Mouse (Mus musculus) forebrain, embryonic 13.5 days (tissue): ENCODE data around the gene Nav2. TPM values are rescaled to one million over a fixed set of nuclear protein-coding genes. Genes with fewer than 3 reads are reported as not detected.

Experiments used
- ATAC-seq: fragments of 200-750 bp; cut with Nextera tagmentation; 2 replicates; pipeline ENCODE4 v1.8.0; 2017
- H3K27ac ChIP-seq: fragments of 300-500 bp; sonication (generic); 2 replicates; pipeline ENCODE4 v1.5.1; 2015; ENCODE audit warnings: inconsistent platforms, mild to moderate bottlenecking, moderate library complexity
- H3K27me3 ChIP-seq: fragments of 300-500 bp; sonication (generic); 2 replicates; pipeline ENCODE4 v1.6.1; 2015; ENCODE audit warnings: mild to moderate bottlenecking, inconsistent platforms
- H3K36me3 ChIP-seq: fragments of 300-500 bp; sonication (generic); 2 replicates; pipeline ENCODE4 v1.6.1; 2015; ENCODE audit warnings: mild to moderate bottlenecking, inconsistent platforms; ENCODE audit not compliant: poor library complexity, severe bottlenecking
- H3K4me1 ChIP-seq: fragments of 300-500 bp; sonication (generic); 2 replicates; pipeline ENCODE4 v1.6.1; 2015; ENCODE audit warnings: inconsistent platforms
- H3K4me2 ChIP-seq: fragments of 300-500 bp; sonication (generic); 2 replicates; pipeline ENCODE4 v1.6.1; 2015; ENCODE audit warnings: inconsistent platforms, mild to moderate bottlenecking, moderate library complexity
- H3K4me3 ChIP-seq: fragments of 300-500 bp; sonication (generic); 2 replicates; pipeline ENCODE4 v1.5.1; 2015; ENCODE audit warnings: mild to moderate bottlenecking, inconsistent platforms
- H3K9ac ChIP-seq: fragments of 300-500 bp; sonication (generic); 2 replicates; pipeline ENCODE4 v1.6.1; 2015; ENCODE audit warnings: mild to moderate bottlenecking, inconsistent platforms
- H3K9me3 ChIP-seq: fragments of 300-500 bp; sonication (generic); replicated peaks from 2 replicates; pipeline ENCODE4 v1.6.1; 2016; ENCODE audit warnings: inconsistent platforms
- WGBS: fragments of 180-500 bp; shearing (Covaris S2); methylation state at CpG from one replicate; pipeline ENCODE4 v1.1.7; 2015; 5-methylcytosine and 5-hydroxymethylcytosine counted together
- polyA plus RNA-seq: library from polyadenylated mRNA; unstranded; fragments of >200 nt; fragmentation: Nextera tagmentation; extraction: Ambion mirVana; gene quantifications from 2 replicates; pipeline ENCODE4 v1.2.1, GENCODE M21; 2015

Nav2 gene
- polyA plus RNA-seq, 1 experiment from 2014 or later = 11.2 TPM

DNA sequence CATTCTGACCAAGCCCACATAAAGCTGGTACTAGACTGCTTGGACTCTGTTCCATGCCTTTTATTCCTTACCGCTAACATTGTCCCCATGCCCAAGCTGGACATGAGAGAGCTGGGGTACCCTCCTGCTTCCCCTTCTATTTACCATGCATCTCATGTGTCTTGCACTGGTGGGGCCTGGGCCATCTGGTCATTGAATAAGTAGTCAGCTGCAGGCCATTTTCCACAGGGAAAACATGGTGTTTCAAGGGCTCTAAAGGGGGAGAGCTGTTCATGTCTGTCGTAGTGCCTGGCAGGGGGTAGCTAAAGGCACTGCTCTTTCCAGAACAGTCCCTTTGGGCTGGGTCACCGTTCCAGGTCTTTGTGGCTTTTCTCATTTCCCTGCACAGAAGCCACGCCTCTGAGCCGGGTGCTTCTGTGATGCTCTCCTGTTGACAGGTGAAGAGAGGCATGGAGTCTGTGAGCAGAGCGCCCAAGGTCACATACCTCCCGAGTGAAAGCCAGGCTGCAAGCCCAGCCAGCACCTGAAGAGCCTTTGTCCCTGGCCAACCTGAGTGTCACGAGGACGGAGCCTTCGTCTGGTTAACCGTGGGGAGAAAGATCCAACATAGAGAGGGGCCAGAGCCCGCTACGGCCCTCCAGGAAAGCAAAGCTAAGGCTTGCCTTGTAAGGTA, 348.9 kb downstream of the Nav2 start:
- H3K27me3 ChIP-seq = no peaks in the 10 kb centered on the region
- H3K27ac ChIP-seq = no peak overlapping the region
- 81% methylated on average over 13 of the region's 13 CpGs for WGBS
- H3K4me2 ChIP-seq = no peak overlapping the region
- H3K9ac ChIP-seq = no peak overlapping the region
- no peaks in the 10 kb centered on the region for H3K36me3 ChIP-seq
- 0 out of 2 replicates have a peak, but pooled peaks have one; percentile 23 for ATAC-seq
- no peaks in the 10 kb centered on the region for H3K9me3 ChIP-seq
- no peak overlapping the region for H3K4me3 ChIP-seq
- peaks cover 16% of the 10 kb centered on the region for H3K4me1 ChIP-seq

- 91% methylated on average over 6 of the region's 6 CpGs for WGBS
- no peak for ATAC-seq
- peaks cover 18% of the 10 kb centered on the region for H3K4me1 ChIP-seq
- H3K4me2 ChIP-seq = no peak overlapping the region
- H3K36me3 ChIP-seq = no peaks in the 10 kb centered on the region
- no peak overlapping the region for H3K9ac ChIP-seq
- no peak overlapping the region for H3K27ac ChIP-seq
- H3K9me3 ChIP-seq = no peaks in the 10 kb centered on the region
- no peaks in the 10 kb centered on the region for H3K27me3 ChIP-seq
- H3K4me3 ChIP-seq = no peak overlapping the region
These were observed 349.6 kb downstream of the Nav2 start for GRCm38 (mm10) chr7:49258088-49258487.

DNA sequence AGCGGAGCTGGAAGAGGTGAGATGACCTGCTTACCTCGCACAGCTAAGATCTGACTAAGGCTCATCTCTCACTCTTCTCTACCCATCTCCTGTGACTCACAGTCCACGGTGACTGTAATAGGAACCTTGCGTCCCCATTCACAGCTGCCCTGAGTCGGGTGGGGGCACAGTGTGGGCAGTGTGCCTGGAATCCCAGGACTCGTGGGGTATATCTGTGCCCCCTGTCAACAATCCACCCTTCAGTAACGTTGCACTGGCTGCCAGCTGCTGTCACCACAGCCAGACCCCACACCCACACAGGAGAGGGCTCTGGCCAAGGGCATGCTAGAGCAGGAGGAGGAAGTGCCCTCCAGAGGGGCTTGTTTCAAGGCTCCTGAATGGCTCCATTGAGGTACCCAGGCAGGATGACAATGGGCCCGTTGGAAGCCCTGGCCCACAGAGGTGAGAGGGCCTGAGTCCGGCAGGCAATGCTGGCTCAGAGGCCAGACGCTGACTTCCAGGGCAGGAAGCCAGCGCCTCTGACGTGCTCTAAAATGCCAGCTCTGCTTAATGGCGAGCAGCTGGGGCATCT, 353.5 kb downstream of the Nav2 start:
- Histone ChIP-seq H3K27me3 (no peaks in the 10 kb centered on the region), H3K36me3 (no peaks in the 10 kb centered on the region), H3K9ac (no peak overlapping the region), H3K4me1 (peaks cover 24% of the 10 kb centered on the region), H3K4me2 (no peak overlapping the region), H3K27ac (no peak overlapping the region), H3K4me3 (no peak overlapping the region), H3K9me3 (no peaks in the 10 kb centered on the region)
- ATAC-seq = peak; percentile 19; the same call in 1 of the 2 replicates
- 64% methylated on average over 13 of the region's 13 CpGs for WGBS

DNA sequence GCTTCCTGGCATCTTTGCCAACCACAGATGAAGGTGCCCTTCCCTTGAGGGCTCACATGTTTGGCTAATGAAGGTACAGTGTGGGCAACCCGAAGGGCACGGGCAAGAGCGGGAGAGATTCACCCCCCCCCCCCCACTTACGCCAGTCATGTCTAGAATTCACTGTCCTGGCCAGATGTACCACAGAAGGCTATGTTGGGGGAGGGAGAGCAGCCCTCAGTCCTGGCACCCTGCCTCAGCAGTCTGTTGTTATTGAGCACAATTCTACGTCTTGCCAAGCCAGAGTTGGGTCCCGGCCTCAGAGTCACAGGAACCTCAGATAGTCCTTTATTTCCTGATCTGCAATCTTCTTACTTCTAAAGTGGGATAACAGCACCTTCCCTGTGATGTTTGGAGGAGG, 357.9 kb downstream of the Nav2 start:
- no peak overlapping the region for H3K4me3 ChIP-seq
- H3K36me3 ChIP-seq = no peaks in the 10 kb centered on the region
- peak; percentile 48; the same call in 1 of the 2 replicates for ATAC-seq
- peaks cover 12% of the 10 kb centered on the region for H3K4me1 ChIP-seq
- H3K27ac ChIP-seq = no peak overlapping the region
- H3K9ac ChIP-seq = no peak overlapping the region
- 86% methylated on average over 6 of the region's 6 CpGs for WGBS
- H3K27me3 ChIP-seq = no peaks in the 10 kb centered on the region
- no peaks in the 10 kb centered on the region for H3K9me3 ChIP-seq
- no peak overlapping the region for H3K4me2 ChIP-seq

DNA sequence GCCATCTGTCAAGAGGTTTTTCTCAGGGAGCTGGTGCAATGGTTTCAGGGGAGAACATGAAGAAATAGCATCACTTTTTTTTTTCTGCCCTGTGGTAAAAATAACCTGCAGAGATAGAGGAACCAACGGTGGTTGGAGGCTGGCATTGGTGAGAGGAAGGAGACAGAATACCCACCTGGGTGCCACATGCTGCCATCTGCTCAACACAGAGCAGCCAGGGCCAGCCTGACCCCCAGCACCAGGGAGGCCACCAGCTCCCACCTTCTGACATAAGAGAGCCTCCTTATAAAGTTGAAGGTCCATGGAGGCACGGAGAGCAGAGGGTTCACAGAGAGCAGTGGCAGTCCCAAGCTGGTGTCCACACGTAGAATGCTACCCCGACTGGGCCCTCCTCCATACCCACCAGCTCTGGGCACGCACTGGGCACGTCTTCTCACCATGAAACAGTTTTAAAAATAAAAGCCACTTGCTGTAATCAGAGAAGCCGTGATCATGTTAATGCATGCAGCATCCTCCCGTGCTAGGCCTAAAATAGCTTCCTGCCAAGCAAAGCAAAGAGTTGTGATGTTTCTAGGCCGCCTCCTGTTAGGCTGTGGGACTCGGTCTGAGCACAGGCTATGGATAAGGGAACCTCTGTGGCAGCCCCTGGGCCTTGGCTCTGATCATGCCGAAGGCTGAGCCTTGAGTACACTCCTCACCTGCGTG, 359.3 kb downstream of the Nav2 start:
- H3K9me3 ChIP-seq = no peaks in the 10 kb centered on the region
- peak overlapping the region; percentile 72; the same call in 1 of the 2 replicates for H3K27ac ChIP-seq
- H3K36me3 ChIP-seq = no peaks in the 10 kb centered on the region
- H3K27me3 ChIP-seq = peaks cover 5% of the 10 kb centered on the region; the same call in 1 of the 2 replicates
- no peak overlapping the region for H3K4me3 ChIP-seq
- peak; percentile 34; the same call in 1 of the 2 replicates for ATAC-seq
- no peak overlapping the region for H3K9ac ChIP-seq
- H3K4me1 ChIP-seq = peaks cover 7% of the 10 kb centered on the region; the same call in 1 of the 2 replicates
- WGBS = 85% methylated on average over 12 of the region's 12 CpGs
- no peak overlapping the region for H3K4me2 ChIP-seq

- Histone ChIP-seq H3K9me3 (no peaks in the 10 kb centered on the region), H3K36me3 (no peaks in the 10 kb centered on the region), H3K4me3 (no peak overlapping the region), H3K4me2 (no peak overlapping the region), H3K27ac (peak overlapping the region; percentile 72; the same call in 1 of the 2 replicates), H3K4me1 (peaks cover 14% of the 10 kb centered on the region), H3K9ac (no peak overlapping the region), H3K27me3 (peaks cover 10% of the 10 kb centered on the region)
- 85% methylated on average over 9 of the region's 9 CpGs for WGBS
- ATAC-seq = peak; percentile 28; the same call in 1 of the 2 replicates
These were observed 359.9 kb downstream of the Nav2 start for GRCm38 (mm10) chr7:49268401-49268921.

GRCm38 (mm10) chr7:49270855-49271254, 362.3 kb downstream of the Nav2 start:
- Histone ChIP-seq H3K27me3 (peaks cover 13% of the 10 kb centered on the region), H3K4me3 (no peak overlapping the region), H3K27ac (no peak overlapping the region), H3K36me3 (no peaks in the 10 kb centered on the region), H3K9me3 (no peaks in the 10 kb centered on the region), H3K4me1 (peaks cover 22% of the 10 kb centered on the region), H3K9ac (no peak overlapping the region), H3K4me2 (no peak overlapping the region)
- no peak for ATAC-seq
- WGBS = 81% methylated on average over 11 of the region's 11 CpGs

DNA sequence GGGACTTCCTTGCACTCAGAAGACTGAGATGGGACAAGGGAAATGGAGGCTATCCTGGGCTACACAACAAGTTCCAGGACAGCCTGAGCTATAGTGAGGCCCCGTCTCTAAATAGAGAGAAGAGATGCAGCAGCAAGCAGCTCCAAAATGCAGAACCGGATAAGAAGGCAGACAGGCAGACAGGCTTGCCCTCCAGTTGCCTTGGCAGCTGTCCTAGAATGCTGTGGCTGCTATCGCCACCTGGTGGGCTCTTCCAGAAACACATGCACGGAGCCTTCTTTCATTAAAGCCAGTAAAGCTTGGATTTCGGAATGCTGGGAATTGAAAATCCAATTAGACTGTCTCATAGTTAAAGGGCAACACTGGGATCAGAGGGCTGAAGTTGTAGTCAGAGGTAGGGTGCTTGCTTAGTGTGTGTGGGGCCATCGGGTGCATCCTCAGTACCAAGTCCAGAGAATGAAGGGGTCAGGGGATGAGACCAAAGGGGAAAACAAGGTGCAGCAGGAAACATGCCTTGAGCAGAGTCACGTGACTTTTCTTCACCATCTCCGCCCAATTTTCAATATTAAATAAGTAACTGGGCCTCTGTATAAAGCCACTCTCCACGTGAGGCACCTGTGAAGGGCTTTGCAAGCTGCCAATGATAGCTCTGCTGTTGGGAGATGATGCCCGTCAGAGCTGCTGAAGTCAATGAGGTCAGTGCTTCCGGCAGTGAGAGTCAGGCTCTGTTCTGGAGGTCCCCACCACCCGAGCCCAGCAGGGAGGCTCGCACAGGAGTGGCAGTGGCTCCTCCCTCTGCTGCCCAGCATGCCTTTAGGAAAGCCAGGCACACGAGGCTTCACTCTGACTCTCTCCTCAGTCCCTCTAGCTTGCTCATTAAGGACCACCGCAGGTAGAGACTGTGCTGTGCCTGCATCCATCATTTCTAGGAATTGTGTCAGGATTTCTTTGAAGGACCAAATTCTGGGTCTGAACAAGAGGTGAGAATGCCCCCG, 364.2 kb downstream of the Nav2 start:
- Histone ChIP-seq H3K27ac (no peak overlapping the region), H3K9ac (no peak overlapping the region), H3K27me3 (peaks cover 13% of the 10 kb centered on the region), H3K4me1 (peaks cover 16% of the 10 kb centered on the region), H3K4me2 (no peak overlapping the region), H3K4me3 (no peak overlapping the region), H3K36me3 (no peaks in the 10 kb centered on the region), H3K9me3 (no peaks in the 10 kb centered on the region)
- peak; percentile 64 for ATAC-seq
- WGBS = 18% methylated on average over 16 of the region's 16 CpGs

DNA sequence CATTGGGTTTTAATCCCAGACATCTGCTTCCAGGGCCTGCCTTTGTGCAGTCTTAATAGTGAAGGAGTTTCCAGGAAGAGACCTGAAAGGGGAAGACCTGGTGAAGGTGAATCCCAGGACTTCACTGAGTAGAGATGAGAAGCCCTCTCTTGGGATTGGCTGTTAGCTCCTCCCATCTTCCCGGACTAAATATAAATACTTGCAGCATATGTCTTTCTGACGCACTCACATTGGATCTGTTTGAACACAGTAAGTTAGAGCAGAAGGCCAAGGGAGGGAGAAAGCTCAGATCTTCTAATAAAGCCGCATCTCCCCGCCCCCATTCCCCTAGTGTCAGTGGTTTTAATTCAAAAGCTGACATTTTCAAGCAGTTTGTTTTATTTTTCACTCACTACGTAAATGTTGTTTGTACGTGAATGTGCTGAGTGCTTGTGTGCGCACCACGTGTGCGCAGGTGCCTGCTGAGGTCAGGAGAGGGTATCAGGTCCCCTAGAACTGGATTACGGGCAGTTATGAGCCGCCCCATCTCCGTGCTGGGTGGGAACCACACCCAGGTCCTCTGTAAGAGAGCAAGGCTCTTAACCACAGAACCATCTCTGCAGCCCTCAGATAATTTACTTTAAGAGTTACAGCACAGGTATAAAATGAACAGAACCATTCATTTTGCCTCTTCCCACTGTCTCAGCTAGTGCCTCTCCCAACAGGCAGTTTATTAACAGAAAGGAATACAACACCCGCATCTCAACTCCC, 365.6 kb downstream of the Nav2 start:
- no peaks in the 10 kb centered on the region for H3K36me3 ChIP-seq
- peaks cover 16% of the 10 kb centered on the region for H3K4me1 ChIP-seq
- WGBS = 93% methylated on average over 13 of the region's 13 CpGs
- peaks cover 13% of the 10 kb centered on the region for H3K27me3 ChIP-seq
- no peak overlapping the region for H3K27ac ChIP-seq
- no peak overlapping the region for H3K9ac ChIP-seq
- no peak overlapping the region for H3K4me3 ChIP-seq
- no peak overlapping the region for H3K4me2 ChIP-seq
- ATAC-seq = no peak
- no peaks in the 10 kb centered on the region for H3K9me3 ChIP-seq

DNA sequence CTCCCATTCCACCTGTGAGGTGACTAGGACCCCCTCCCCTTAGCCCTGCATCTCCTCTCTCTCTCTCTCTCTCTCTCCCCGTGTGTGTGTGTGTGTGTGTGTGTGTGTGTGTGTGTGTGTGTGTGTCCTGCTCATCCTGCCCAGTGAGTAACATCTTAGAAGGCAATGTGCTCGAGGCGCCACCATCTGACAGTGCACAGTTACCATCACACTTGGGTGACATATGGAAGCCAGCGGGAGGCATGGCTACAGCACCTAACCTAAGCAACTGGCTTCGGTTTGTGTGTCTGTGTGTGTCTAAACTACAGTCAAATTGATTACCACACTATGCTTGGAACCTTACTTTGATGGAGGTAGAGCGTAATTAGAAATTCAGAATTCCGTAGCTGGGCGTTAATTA, 366.2 kb downstream of the Nav2 start:
- H3K4me1 ChIP-seq = peaks cover 16% of the 10 kb centered on the region

GRCm38 (mm10) chr7:49276163-49276562, 367.6 kb downstream of the Nav2 start:
- no peaks in the 10 kb centered on the region for H3K36me3 ChIP-seq
- H3K4me1 ChIP-seq = peaks cover 16% of the 10 kb centered on the region
- H3K27ac ChIP-seq = no peak overlapping the region
- no peak overlapping the region for H3K4me3 ChIP-seq
- H3K27me3 ChIP-seq = peaks cover 13% of the 10 kb centered on the region
- no peaks in the 10 kb centered on the region for H3K9me3 ChIP-seq
- no peak overlapping the region for H3K4me2 ChIP-seq
- H3K9ac ChIP-seq = no peak overlapping the region
- WGBS = 85% methylated on average over 8 of the region's 8 CpGs
- no peak for ATAC-seq

More for the DNA sequence above, 366.2 kb downstream of the Nav2 start:
- Histone ChIP-seq H3K9me3 (no peaks in the 10 kb centered on the region), H3K27ac (no peak overlapping the region), H3K4me2 (no peak overlapping the region), H3K9ac (no peak overlapping the region), H3K36me3 (no peaks in the 10 kb centered on the region), H3K4me3 (no peak overlapping the region), H3K27me3 (peaks cover 13% of the 10 kb centered on the region)
- ATAC-seq = no peak
- WGBS = 72% methylated on average over 8 of the region's 8 CpGs
